Mouse (Mus musculus) embryonic facial prominence, embryonic 10.5 days (tissue): Measurements from ENCODE around the gene Lrrc32. TPM values are rescaled to one million over a fixed set of nuclear protein-coding genes. Genes with fewer than 3 reads are reported as not detected.
A peak's percentile ranks its signal among the peaks of the same experiment; 100 is the strongest.

Source experiments
- DNase-seq: peaks from one replicate; pipeline ENCODE4 v3.0.0-alpha.2; 2017; ENCODE audit warnings: low spot score
- H3K27ac ChIP-seq: fragments of 300-500 bp; sonication (generic); replicated peaks from 2 replicates; pipeline ENCODE4 v1.5.1; 2016; ENCODE audit warnings: mild to moderate bottlenecking
- H3K27me3 ChIP-seq: fragments of 300-500 bp; sonication (generic); replicated peaks from 2 replicates; pipeline ENCODE4 v1.6.1; 2016; ENCODE audit warnings: low read depth, mild to moderate bottlenecking; ENCODE audit not compliant: poor library complexity, severe bottlenecking
- H3K36me3 ChIP-seq: fragments of 300-500 bp; sonication (generic); replicated peaks from 2 replicates; pipeline ENCODE4 v1.6.1; 2016; ENCODE audit warnings: mild to moderate bottlenecking, moderate library complexity
- H3K4me1 ChIP-seq: fragments of 300-500 bp; sonication (generic); 2 replicates; pipeline ENCODE4 v1.6.1; 2016
- H3K4me3 ChIP-seq: fragments of 300-500 bp; sonication (generic); 2 replicates; pipeline ENCODE4 v1.5.1; 2016; ENCODE audit warnings: mild to moderate bottlenecking, moderate library complexity
- H3K9me3 ChIP-seq: fragments of 300-500 bp; sonication (generic); 2 replicates; pipeline ENCODE4 v1.6.1; 2016; ENCODE audit warnings: mild to moderate bottlenecking
- WGBS: fragments of 180-500 bp; shearing (Covaris S2); methylation state at CpG from one replicate; pipeline ENCODE4 v1.1.7; 2016; 5-methylcytosine and 5-hydroxymethylcytosine counted together
- polyA plus RNA-seq: library from polyadenylated mRNA; unstranded; fragments of >200 nt; fragmentation: Nextera tagmentation; extraction: Ambion mirVana; gene quantifications from 2 replicates; pipeline ENCODE4 v1.2.1, GENCODE M21; 2016

The Lrrc32 gene
- polyA plus RNA-seq, 1 experiment from 2014 or later = 3.7 TPM

GRCm38 (mm10) chr7:98502921-98503320, 13.8 kb downstream of the Lrrc32 start:
- WGBS = 29% methylated on average over 5 of the region's 5 CpGs
- Histone ChIP-seq H3K4me1 (peaks cover 64% of the 10 kb centered on the region), H3K27me3 (0 out of 2 replicates have a peak, but pooled peaks cover 12% of the 10 kb centered on the region), H3K9me3 (no peaks in the 10 kb centered on the region), H3K27ac (peak overlapping the region; percentile 48), H3K4me3 (no peak overlapping the region), H3K36me3 (no peaks in the 10 kb centered on the region)
- no peak for DNase-seq

GRCm38 (mm10) chr7:98503951-98504647, 15.0 kb downstream of the Lrrc32 start:
- no peaks in the 10 kb centered on the region for H3K9me3 ChIP-seq
- 0 out of 2 replicates have a peak, but pooled peaks cover 1% of the 10 kb centered on the region for H3K27me3 ChIP-seq
- H3K36me3 ChIP-seq = no peaks in the 10 kb centered on the region
- peaks cover 62% of the 10 kb centered on the region for H3K4me1 ChIP-seq
- DNase-seq = no peak
- peak overlapping the region; percentile 68 for H3K27ac ChIP-seq
- WGBS = 77% methylated on average over 6 of the region's 6 CpGs
- H3K4me3 ChIP-seq = no peak overlapping the region

- no peaks in the 10 kb centered on the region for H3K27me3 ChIP-seq
- no peak for DNase-seq
- H3K4me3 ChIP-seq = no peak overlapping the region
- H3K4me1 ChIP-seq = peaks cover 55% of the 10 kb centered on the region
- H3K9me3 ChIP-seq = no peaks in the 10 kb centered on the region
- peak overlapping the region; percentile 68 for H3K27ac ChIP-seq
- WGBS = 35% methylated on average over 5 of the region's 5 CpGs
- no peaks in the 10 kb centered on the region for H3K36me3 ChIP-seq
Measured at GRCm38 (mm10) chr7:98504726-98505314, 15.7 kb downstream of the Lrrc32 start.

- H3K9me3 ChIP-seq = no peaks in the 10 kb centered on the region
- DNase-seq = no peak
- WGBS = 18% methylated on average over 3 of the region's 3 CpGs
- peak overlapping the region; percentile 68 for H3K27ac ChIP-seq
- no peaks in the 10 kb centered on the region for H3K27me3 ChIP-seq
- no peaks in the 10 kb centered on the region for H3K36me3 ChIP-seq
- H3K4me1 ChIP-seq = peaks cover 47% of the 10 kb centered on the region
- H3K4me3 ChIP-seq = no peak overlapping the region
Measured at GRCm38 (mm10) chr7:98505664-98506063, 16.6 kb downstream of the Lrrc32 start.

GRCm38 (mm10) chr7:98510961-98511958, 22.2 kb downstream of the Lrrc32 start:
- H3K27me3 ChIP-seq = no peaks in the 10 kb centered on the region
- no peak for DNase-seq
- H3K4me1 ChIP-seq = peaks cover 4% of the 10 kb centered on the region
- no peaks in the 10 kb centered on the region for H3K9me3 ChIP-seq
- H3K27ac ChIP-seq = peak overlapping the region; percentile 54; the same call in 1 of the 2 replicates
- 70% methylated on average over 15 of the region's 15 CpGs for WGBS
- no peaks in the 10 kb centered on the region for H3K36me3 ChIP-seq
- H3K4me3 ChIP-seq = no peak overlapping the region

- H3K27ac ChIP-seq = no peak overlapping the region
- no peak overlapping the region for H3K4me3 ChIP-seq
- H3K36me3 ChIP-seq = no peaks in the 10 kb centered on the region
- DNase-seq = no peak
- 66% methylated on average over 3 of the region's 3 CpGs for WGBS
- no peaks in the 10 kb centered on the region for H3K9me3 ChIP-seq
- no peaks in the 10 kb centered on the region for H3K27me3 ChIP-seq
- peaks cover 4% of the 10 kb centered on the region for H3K4me1 ChIP-seq
Measured at GRCm38 (mm10) chr7:98513251-98513650, 24.2 kb downstream of the Lrrc32 start.

- Histone ChIP-seq H3K27me3 (peaks cover 16% of the 10 kb centered on the region), H3K27ac (no peak overlapping the region), H3K9me3 (no peaks in the 10 kb centered on the region), H3K4me1 (peaks cover 13% of the 10 kb centered on the region), H3K4me3 (no peak overlapping the region), H3K36me3 (no peaks in the 10 kb centered on the region)
- WGBS = 77% methylated on average over 5 of the region's 5 CpGs
- no peak for DNase-seq
Measured at GRCm38 (mm10) chr7:98522576-98522975, 33.5 kb downstream of the Lrrc32 start.

- Histone ChIP-seq H3K27ac (0 out of 2 replicates have a peak overlapping the region, but pooled peaks have one; percentile 20), H3K36me3 (no peaks in the 10 kb centered on the region), H3K27me3 (peaks cover 16% of the 10 kb centered on the region), H3K4me3 (no peak overlapping the region), H3K9me3 (no peaks in the 10 kb centered on the region), H3K4me1 (peaks cover 13% of the 10 kb centered on the region)
- 85% methylated on average over 8 of the region's 8 CpGs for WGBS
- no peak for DNase-seq
Measured at GRCm38 (mm10) chr7:98523070-98523812, 34.2 kb downstream of the Lrrc32 start.

GRCm38 (mm10) chr7:98523813-98524361, 34.8 kb downstream of the Lrrc32 start:
- H3K4me1 ChIP-seq = peaks cover 13% of the 10 kb centered on the region
- DNase-seq = no peak
- 21% methylated on average over 7 of the region's 7 CpGs for WGBS
- H3K27ac ChIP-seq = peak overlapping the region; percentile 1; the same call in 1 of the 2 replicates
- H3K4me3 ChIP-seq = 0 out of 2 replicates have a peak overlapping the region, but pooled peaks have one; percentile 5
- H3K36me3 ChIP-seq = no peaks in the 10 kb centered on the region
- no peaks in the 10 kb centered on the region for H3K9me3 ChIP-seq
- H3K27me3 ChIP-seq = peaks cover 16% of the 10 kb centered on the region

GRCm38 (mm10) chr7:98524401-98524800, 35.3 kb downstream of the Lrrc32 start:
- WGBS = 28% methylated on average over 6 of the region's 6 CpGs
- Histone ChIP-seq H3K27ac (no peak overlapping the region; the same call in 1 of the 2 replicates), H3K4me3 (no peak overlapping the region)

GRCm38 (mm10) chr7:98524869-98525699, 36.0 kb downstream of the Lrrc32 start:
- Histone ChIP-seq H3K27me3 (peaks cover 16% of the 10 kb centered on the region), H3K4me3 (no peak overlapping the region), H3K4me1 (peaks cover 13% of the 10 kb centered on the region), H3K9me3 (no peaks in the 10 kb centered on the region), H3K27ac (no peak overlapping the region), H3K36me3 (no peaks in the 10 kb centered on the region)
- no peak for DNase-seq
- 83% methylated on average over 6 of the region's 6 CpGs for WGBS

More at GRCm38 (mm10) chr7:98524401-98524800, 35.3 kb downstream of the Lrrc32 start:
- no peaks in the 10 kb centered on the region for H3K36me3 ChIP-seq
- H3K4me1 ChIP-seq = peaks cover 13% of the 10 kb centered on the region
- no peaks in the 10 kb centered on the region for H3K9me3 ChIP-seq
- no peak for DNase-seq
- H3K27me3 ChIP-seq = peaks cover 16% of the 10 kb centered on the region
